Mouse (Mus musculus) kidney, postnatal 36 days (tissue): ENCODE results near the gene Fam111a.
"Not testable (repeated sequence)": the region's sequence is repeated elsewhere in the genome, so short reads cannot be mapped to it uniquely, and the experiment has no call there.

ENCODE experiments used
- DNase-seq, 2 experiments: peaks; one replicate each; pipeline ENCODE4 v3.0.0; 2021 to 2022; ENCODE audit warnings: mixed read lengths in 2 of 2

Fam111a gene

GRCm38 (mm10) chr19:12545440-12545839 is at the start of gene Fam111a:
TSS of gene Fam111a (plus strand) at chr19:12545740.
- DNase-seq = not testable (repeated sequence)

- DNase-seq = no peak
Observed at GRCm38 (mm10) chr19:12496241-12496640, 49.3 kb upstream of the Fam111a start.

GRCm38 (mm10) chr19:12497909-12498308 is 47.6 kb upstream of the Fam111a start:
- no peak for DNase-seq

- DNase-seq = no peak
Observed at GRCm38 (mm10) chr19:12498321-12498720, 47.2 kb upstream of the Fam111a start.

GRCm38 (mm10) chr19:12498941-12499340 is 46.6 kb upstream of the Fam111a start:
- no peak for DNase-seq

- no peak for DNase-seq
Observed at GRCm38 (mm10) chr19:12499485-12499884, 46.1 kb upstream of the Fam111a start.

GRCm38 (mm10) chr19:12500124-12500523 is 45.4 kb upstream of the Fam111a start:
- DNase-seq = peak in 1 of 2 experiments; percentile 40

GRCm38 (mm10) chr19:12500881-12501311 is 44.6 kb upstream of the Fam111a start:
- peak in 1 of 2 experiments; percentile 64 for DNase-seq

GRCm38 (mm10) chr19:12501370-12502347 is 43.9 kb upstream of the Fam111a start, which contains the start of gene Dtx4:
TSS of gene Dtx4 (minus strand) at chr19:12501454.
- DNase-seq = peak; percentile 96 to 98

GRCm38 (mm10) chr19:12502756-12503155 is 42.8 kb upstream of the Fam111a start:
- DNase-seq = no peak

- DNase-seq = no peak
Observed at GRCm38 (mm10) chr19:12514621-12515020, 30.9 kb upstream of the Fam111a start.

- peak; percentile 66 to 69 for DNase-seq
Observed at GRCm38 (mm10) chr19:12517671-12518540, 27.6 kb upstream of the Fam111a start.

GRCm38 (mm10) chr19:12518541-12518890 is 27.0 kb upstream of the Fam111a start:
- DNase-seq = no peak

GRCm38 (mm10) chr19:12523377-12523776 is 22.2 kb upstream of the Fam111a start:
- DNase-seq = no peak

GRCm38 (mm10) chr19:12537168-12537567 is 8.4 kb upstream of the Fam111a start:
- no peak for DNase-seq

GRCm38 (mm10) chr19:12539975-12540374 is 5.6 kb upstream of the Fam111a start:
- no peak for DNase-seq

- no peak for DNase-seq
Observed at GRCm38 (mm10) chr19:12540727-12541126, 4.8 kb upstream of the Fam111a start.

GRCm38 (mm10) chr19:12541644-12542043 is 3.9 kb upstream of the Fam111a start:
- no peak for DNase-seq

GRCm38 (mm10) chr19:12549166-12549565 is 3.6 kb downstream of the Fam111a start:
- peak; percentile 7 to 68 for DNase-seq

GRCm38 (mm10) chr19:12550005-12550942 is 4.7 kb downstream of the Fam111a start:
- peak; percentile 40 to 42 for DNase-seq

- DNase-seq = no peak
Observed at GRCm38 (mm10) chr19:12556293-12556692, 10.8 kb downstream of the Fam111a start.

GRCm38 (mm10) chr19:12558219-12558618 is 12.7 kb downstream of the Fam111a start:
- no peak for DNase-seq
